Mouse (Mus musculus): ENCODE measurements around the gene Txn1. TPM values are rescaled to one million over a fixed set of nuclear protein-coding genes. Genes with fewer than 3 reads are reported as not detected.

Gene Txn1
- polyA plus RNA-seq, 1 experiment from 2014 or later, result 393 TPM

DNA sequence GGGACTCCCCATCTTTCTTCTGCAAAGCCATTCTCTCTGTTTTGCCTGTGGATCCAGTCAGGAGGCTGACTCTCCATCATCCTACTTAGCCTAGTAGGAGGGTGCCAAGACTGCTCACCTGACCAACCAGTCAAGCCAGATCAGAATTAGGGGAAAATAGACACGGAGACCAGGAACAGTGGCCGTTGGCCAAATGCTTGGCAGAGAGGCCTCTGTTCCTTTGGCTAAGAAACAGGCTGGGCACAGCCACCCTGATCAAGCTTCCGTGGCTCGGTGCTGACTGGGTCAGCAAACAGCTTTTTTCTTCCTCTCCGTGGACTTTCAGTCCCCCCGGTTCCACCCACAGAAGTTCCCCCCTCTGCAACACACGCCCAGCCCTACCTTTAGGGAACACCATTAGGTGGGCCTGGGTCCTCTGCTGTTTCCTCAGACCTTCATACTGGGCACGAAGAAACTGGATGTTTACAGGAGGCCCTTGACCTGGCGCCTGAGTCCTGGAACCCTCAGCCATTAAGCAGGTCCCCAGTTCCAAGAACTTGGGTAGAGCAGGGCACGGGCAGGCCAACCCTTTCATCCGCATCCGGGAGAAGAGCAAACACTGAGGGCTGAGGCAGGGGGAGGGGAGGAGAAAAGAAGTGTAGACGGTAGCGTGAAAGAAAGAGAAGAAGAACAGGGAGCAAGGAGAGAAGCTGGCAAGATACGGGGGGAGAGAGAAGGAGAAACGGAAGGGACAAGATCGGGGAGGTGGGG is 40.8 kb downstream of the Txn1 start:
- DNase-seq (ENCODE audit: low spot score) (no peak), ATAC-seq (ENCODE audit: low FRiP score) (no peak)
- Histone ChIP-seq H3K9ac (ENCODE audit: low read depth, low read length) (no peak overlapping the region), H3K4me3 (ENCODE audit: low read depth, low read length) (no peak overlapping the region), H3K9me3 (ENCODE audit: control insufficient read depth, low read length) (no peaks in the 10 kb centered on the region), H3K36me3 (ENCODE audit: control insufficient read depth, insufficient read depth, low read length) (no peaks in the 10 kb centered on the region), H3K27ac (ENCODE audit: low read depth, low read length) (no peak overlapping the region), H3K27me3 (ENCODE audit: control insufficient read depth, insufficient read depth, low read length) (no peaks in the 10 kb centered on the region), H3K4me1 (replicated peaks; ENCODE audit: control insufficient read depth, insufficient read depth, low read length) (0 out of 2 replicates have a peak, but pooled peaks cover 3% of the 10 kb centered on the region), H3K4me2 (replicated peaks; ENCODE audit: low read depth, low read length) (no peak overlapping the region)
- WGBS, result 49% methylated on average over 17 of the region's 17 CpGs

DNA sequence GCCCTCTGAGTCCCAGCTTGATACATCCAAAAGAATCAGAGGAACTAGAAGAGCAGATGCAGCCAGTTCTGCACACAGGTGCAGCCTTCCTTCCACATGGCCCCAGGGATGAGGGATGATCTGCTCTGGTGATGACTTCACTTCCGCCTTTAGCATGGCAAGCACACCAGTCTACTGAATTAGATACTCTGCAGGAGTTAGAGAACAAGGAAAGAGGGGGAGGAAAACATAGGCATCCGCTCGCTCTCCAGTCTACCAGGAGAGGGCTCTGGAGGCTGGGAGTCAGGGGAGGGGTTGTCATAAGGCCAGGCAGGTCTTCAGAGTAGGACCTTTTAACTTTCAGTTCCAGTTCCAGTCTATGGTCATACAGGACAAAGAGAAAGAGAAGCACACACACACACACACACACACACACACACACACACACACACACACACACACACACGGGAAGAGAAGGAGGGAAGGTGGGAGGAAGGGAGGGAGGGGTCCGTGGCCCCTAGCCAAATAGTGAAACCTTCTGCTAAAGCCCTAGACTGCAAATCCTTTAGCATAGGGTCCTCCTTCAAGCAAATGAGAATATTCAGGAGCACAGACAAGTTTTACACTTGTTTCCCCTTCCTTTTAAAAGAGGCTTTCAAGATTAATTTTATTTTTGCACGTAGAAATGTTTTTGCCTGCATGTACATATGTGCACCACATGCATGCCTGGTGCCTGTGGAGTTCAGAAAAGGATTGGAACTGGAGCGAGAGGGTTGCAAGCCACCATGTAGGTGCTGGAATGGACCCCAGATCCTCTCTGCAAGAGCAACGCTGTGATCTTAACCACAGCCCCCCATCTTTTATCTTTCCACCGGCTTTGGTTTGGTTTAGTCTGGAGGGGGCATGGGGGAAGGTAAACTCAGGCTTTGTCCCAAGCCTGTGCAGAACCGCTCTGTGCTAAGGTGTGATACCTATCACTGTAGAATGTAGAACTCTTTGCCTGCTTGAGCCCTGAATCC is 41.7 kb downstream of the Txn1 start:
- no peak overlapping the region for H3K9ac ChIP-seq (ENCODE audit: low read depth, low read length)
- H3K27ac ChIP-seq (ENCODE audit: low read depth, low read length), result no peak overlapping the region
- no peaks in the 10 kb centered on the region for H3K27me3 ChIP-seq (ENCODE audit: control insufficient read depth, insufficient read depth, low read length)
- H3K4me3 ChIP-seq (ENCODE audit: low read depth, low read length), result no peak overlapping the region
- no peaks in the 10 kb centered on the region for H3K9me3 ChIP-seq (ENCODE audit: control insufficient read depth, low read length)
- no peak overlapping the region for H3K4me2 ChIP-seq (replicated peaks; ENCODE audit: low read depth, low read length)
- WGBS, result 80% methylated on average over 9 of the region's 10 CpGs
- H3K4me1 ChIP-seq (replicated peaks; ENCODE audit: control insufficient read depth, insufficient read depth, low read length), result no peaks in the 10 kb centered on the region
- ATAC-seq (ENCODE audit: low FRiP score) (no peak), DNase-seq (ENCODE audit: low spot score) (no peak)
- H3K36me3 ChIP-seq (ENCODE audit: control insufficient read depth, insufficient read depth, low read length), result no peaks in the 10 kb centered on the region

DNA sequence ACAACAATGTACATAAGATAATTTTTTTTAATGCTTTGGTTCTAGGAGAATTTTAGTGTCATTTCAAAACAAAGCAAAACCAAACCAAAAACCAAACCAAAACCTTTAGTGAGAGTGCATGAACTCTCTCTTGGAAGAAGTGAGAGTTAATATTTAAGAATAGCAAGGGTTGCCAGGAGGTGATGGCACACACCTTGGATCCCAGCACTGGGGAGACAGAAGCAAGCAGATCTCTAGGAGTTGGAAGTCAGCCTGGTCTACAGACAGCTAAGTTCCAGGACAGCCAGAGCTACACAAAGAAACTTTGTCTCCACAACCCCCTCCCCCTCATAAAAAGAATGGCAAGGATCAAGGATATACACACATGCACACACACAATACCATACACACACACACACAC is 43.2 kb downstream of the Txn1 start:
- H3K4me1 ChIP-seq (replicated peaks; ENCODE audit: control insufficient read depth, insufficient read depth, low read length), result no peaks in the 10 kb centered on the region
- H3K36me3 ChIP-seq (ENCODE audit: control insufficient read depth, insufficient read depth, low read length), result no peaks in the 10 kb centered on the region
- no peaks in the 10 kb centered on the region for H3K27me3 ChIP-seq (ENCODE audit: control insufficient read depth, insufficient read depth, low read length)
- no peak for DNase-seq (ENCODE audit: low spot score)
- no peak overlapping the region for H3K9ac ChIP-seq (ENCODE audit: low read depth, low read length)
- H3K9me3 ChIP-seq (ENCODE audit: control insufficient read depth, low read length), result no peaks in the 10 kb centered on the region
- H3K4me2 ChIP-seq (replicated peaks; ENCODE audit: low read depth, low read length), result no peak overlapping the region
- no peak for ATAC-seq (ENCODE audit: low FRiP score)
- no peak overlapping the region for H3K4me3 ChIP-seq (ENCODE audit: low read depth, low read length)
- no peak overlapping the region for H3K27ac ChIP-seq (ENCODE audit: low read depth, low read length)

DNA sequence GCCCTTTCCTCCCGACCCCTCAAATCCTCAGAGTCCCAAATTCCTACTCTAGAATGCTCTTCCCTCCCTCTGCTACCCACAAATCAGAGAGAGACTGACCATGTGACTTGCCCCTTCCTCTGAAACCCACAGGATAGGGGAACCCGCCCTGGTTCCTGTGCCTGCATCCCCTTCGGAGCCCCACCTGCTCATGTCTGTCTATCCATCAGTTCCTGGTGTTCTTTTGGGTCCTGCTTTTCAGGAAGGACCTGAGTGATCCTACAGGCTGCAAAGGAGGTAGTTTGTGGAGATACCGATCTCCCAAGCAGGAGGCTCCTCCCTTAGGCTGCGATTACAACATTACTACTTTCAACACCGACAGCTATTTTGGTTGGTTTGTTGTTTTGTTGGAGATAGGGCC is 47.4 kb downstream of the Txn1 start:
- WGBS, result 78% methylated on average over 6 of the region's 6 CpGs
- H3K27me3 ChIP-seq (ENCODE audit: control insufficient read depth, insufficient read depth, low read length), result no peaks in the 10 kb centered on the region

DNA sequence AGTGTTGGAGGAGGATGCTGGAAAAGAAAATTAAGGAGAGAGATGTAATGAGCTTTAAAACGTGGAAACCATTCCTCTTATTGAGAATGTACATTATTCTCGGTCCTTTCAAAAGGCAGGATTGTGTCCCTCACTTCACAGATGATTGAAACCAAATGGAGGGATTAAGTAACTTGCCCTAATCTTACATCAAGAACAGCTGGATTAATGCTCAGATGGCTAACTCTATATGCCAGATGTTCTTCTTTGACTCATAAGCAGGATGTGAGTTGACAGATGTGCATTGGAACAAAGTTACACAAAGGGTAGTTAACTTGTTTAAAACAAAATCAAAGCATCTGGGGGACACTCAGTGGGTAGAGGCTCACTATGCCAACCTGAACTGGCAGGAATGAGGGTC is 49.5 kb downstream of the Txn1 start:
- DNase-seq (ENCODE audit: low spot score) (no peak), ATAC-seq (ENCODE audit: low FRiP score) (no peak)
- Histone ChIP-seq H3K27ac (ENCODE audit: low read depth, low read length) (no peak overlapping the region), H3K4me2 (replicated peaks; ENCODE audit: low read depth, low read length) (no peak overlapping the region), H3K4me3 (ENCODE audit: low read depth, low read length) (no peak overlapping the region), H3K4me1 (replicated peaks; ENCODE audit: control insufficient read depth, insufficient read depth, low read length) (no peaks in the 10 kb centered on the region), H3K9ac (ENCODE audit: low read depth, low read length) (no peak overlapping the region), H3K27me3 (ENCODE audit: control insufficient read depth, insufficient read depth, low read length) (no peaks in the 10 kb centered on the region), H3K36me3 (ENCODE audit: control insufficient read depth, insufficient read depth, low read length) (no peaks in the 10 kb centered on the region), H3K9me3 (ENCODE audit: control insufficient read depth, low read length) (no peaks in the 10 kb centered on the region)
- WGBS, result 61% methylated on average over 2 of the region's 2 CpGs

More for the DNA sequence above, 47.4 kb downstream of the Txn1 start:
- Histone ChIP-seq H3K27ac (ENCODE audit: low read depth, low read length) (no peak overlapping the region), H3K4me1 (replicated peaks; ENCODE audit: control insufficient read depth, insufficient read depth, low read length) (no peaks in the 10 kb centered on the region), H3K4me2 (replicated peaks; ENCODE audit: low read depth, low read length) (no peak overlapping the region), H3K9me3 (ENCODE audit: control insufficient read depth, low read length) (no peaks in the 10 kb centered on the region), H3K9ac (ENCODE audit: low read depth, low read length) (no peak overlapping the region), H3K4me3 (ENCODE audit: low read depth, low read length) (no peak overlapping the region), H3K36me3 (ENCODE audit: control insufficient read depth, insufficient read depth, low read length) (no peaks in the 10 kb centered on the region)
- DNase-seq (ENCODE audit: low spot score) (no peak), ATAC-seq (ENCODE audit: low FRiP score) (no peak)

DNA sequence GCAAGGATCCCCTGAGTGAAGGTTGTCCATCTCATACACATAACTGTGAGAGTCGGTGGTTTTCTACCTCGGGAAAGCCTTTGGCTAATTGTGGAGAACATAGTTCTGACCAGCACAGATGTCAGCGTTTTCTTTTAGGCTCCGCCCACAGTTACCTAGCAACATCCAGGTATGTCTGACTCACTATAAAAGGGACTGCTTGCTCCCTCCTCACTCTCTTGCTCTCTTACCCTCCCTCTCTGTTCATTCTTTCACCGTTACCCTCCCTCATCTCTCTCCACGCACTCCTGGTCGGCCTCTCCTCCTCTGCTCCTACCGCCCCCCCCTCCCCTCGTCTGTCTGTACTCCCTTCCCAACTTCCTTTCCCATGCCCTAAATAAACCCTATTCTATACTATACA is 51.6 kb downstream of the Txn1 start:
- Histone ChIP-seq H3K4me2 (replicated peaks; ENCODE audit: low read depth, low read length) (no peak overlapping the region), H3K27me3 (ENCODE audit: control insufficient read depth, insufficient read depth, low read length) (no peaks in the 10 kb centered on the region), H3K36me3 (ENCODE audit: control insufficient read depth, insufficient read depth, low read length) (no peaks in the 10 kb centered on the region), H3K27ac (ENCODE audit: low read depth, low read length) (no peak overlapping the region), H3K9me3 (ENCODE audit: control insufficient read depth, low read length) (no peaks in the 10 kb centered on the region), H3K9ac (ENCODE audit: low read depth, low read length) (no peak overlapping the region), H3K4me1 (replicated peaks; ENCODE audit: control insufficient read depth, insufficient read depth, low read length) (no peaks in the 10 kb centered on the region), H3K4me3 (ENCODE audit: low read depth, low read length) (no peak overlapping the region)
- ATAC-seq (ENCODE audit: low FRiP score) (peak; percentile 15; the same call in 1 of the 2 replicates), DNase-seq (ENCODE audit: low spot score) (peak; percentile 25)
- 27% methylated on average over 9 of the region's 9 CpGs for WGBS

DNA sequence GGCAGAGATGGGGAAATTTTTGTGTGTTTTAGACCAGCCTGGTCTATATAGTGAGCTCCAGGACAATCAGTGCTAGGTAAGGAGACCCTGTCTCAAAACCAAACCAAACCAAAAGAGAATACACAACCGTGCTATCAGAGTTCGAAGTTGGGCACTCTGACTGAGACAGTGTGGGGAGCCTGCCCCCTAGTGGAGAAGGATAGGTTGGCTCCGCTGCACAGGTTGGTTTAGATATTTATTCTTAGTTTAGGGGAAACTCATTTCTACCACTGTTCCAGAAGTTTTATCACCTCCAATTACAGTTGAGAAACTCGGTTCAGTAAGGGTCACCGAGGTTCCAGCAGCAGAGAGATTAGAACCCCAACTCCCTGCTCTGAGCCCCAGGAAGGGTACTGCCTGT is 52.0 kb downstream of the Txn1 start:
- no peak overlapping the region for H3K4me3 ChIP-seq (ENCODE audit: low read depth, low read length)
- 13% methylated on average over 5 of the region's 5 CpGs for WGBS
- ATAC-seq (ENCODE audit: low FRiP score) (peak; percentile 48; the same call in 1 of the 2 replicates), DNase-seq (ENCODE audit: low spot score) (peak; percentile 80)
- H3K4me1 ChIP-seq (replicated peaks; ENCODE audit: control insufficient read depth, insufficient read depth, low read length), result no peaks in the 10 kb centered on the region
- H3K9ac ChIP-seq (ENCODE audit: low read depth, low read length), result no peak overlapping the region
- no peak overlapping the region for H3K4me2 ChIP-seq (replicated peaks; ENCODE audit: low read depth, low read length)
- H3K36me3 ChIP-seq (ENCODE audit: control insufficient read depth, insufficient read depth, low read length), result no peaks in the 10 kb centered on the region
- H3K27me3 ChIP-seq (ENCODE audit: control insufficient read depth, insufficient read depth, low read length), result no peaks in the 10 kb centered on the region
- H3K27ac ChIP-seq (ENCODE audit: low read depth, low read length), result no peak overlapping the region
- no peaks in the 10 kb centered on the region for H3K9me3 ChIP-seq (ENCODE audit: control insufficient read depth, low read length)

DNA sequence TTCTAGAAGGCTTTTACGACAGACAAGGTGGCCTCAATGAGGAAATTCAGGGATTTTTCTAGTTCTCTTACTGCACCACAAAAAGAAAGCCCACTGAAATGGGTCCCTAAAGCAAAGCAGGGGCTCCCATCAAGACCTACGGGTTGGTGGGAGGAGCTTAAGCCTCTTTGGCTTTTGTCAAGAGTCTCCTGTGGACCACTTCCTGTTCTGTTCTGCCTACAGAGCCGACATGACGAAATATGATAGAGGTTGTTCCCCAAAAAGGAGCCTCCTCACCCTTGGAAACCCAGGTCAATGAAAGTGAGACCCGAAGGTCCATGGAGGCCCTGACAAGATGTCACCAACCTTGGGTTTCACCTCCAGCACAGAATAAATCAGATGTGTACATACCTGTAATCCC is 53.6 kb downstream of the Txn1 start:
- ATAC-seq (ENCODE audit: low FRiP score), result no peak
- H3K27me3 ChIP-seq (ENCODE audit: control insufficient read depth, insufficient read depth, low read length), result no peaks in the 10 kb centered on the region

More for the DNA sequence above, 53.6 kb downstream of the Txn1 start:
- H3K27ac ChIP-seq (ENCODE audit: low read depth, low read length), result no peak overlapping the region
- 85% methylated on average over 5 of the region's 5 CpGs for WGBS
- H3K4me3 ChIP-seq (ENCODE audit: low read depth, low read length), result no peak overlapping the region
- no peaks in the 10 kb centered on the region for H3K36me3 ChIP-seq (ENCODE audit: control insufficient read depth, insufficient read depth, low read length)
- DNase-seq (ENCODE audit: low spot score), result no peak
- no peaks in the 10 kb centered on the region for H3K4me1 ChIP-seq (replicated peaks; ENCODE audit: control insufficient read depth, insufficient read depth, low read length)
- no peaks in the 10 kb centered on the region for H3K9me3 ChIP-seq (ENCODE audit: control insufficient read depth, low read length)
- no peak overlapping the region for H3K9ac ChIP-seq (ENCODE audit: low read depth, low read length)
- no peak overlapping the region for H3K4me2 ChIP-seq (replicated peaks; ENCODE audit: low read depth, low read length)
